Mouse (Mus musculus) frontal cortex, adult 2 months (tissue): ENCODE results near the gene Asb2. TPM values are rescaled to one million over a fixed set of nuclear protein-coding genes. Genes with fewer than 3 reads are reported as not detected.

Source experiments
- DNase-seq, 2 experiments: peaks; one replicate each; pipeline ENCODE4 v3.0.0; 2022; ENCODE audit warnings: low spot score in 1 of 2; ENCODE audit errors: extremely low spot score in 1 of 2
- polyA plus RNA-seq: library from polyadenylated mRNA; depleted of rRNA; stranded (reverse); fragments of >200 nt; gene quantifications from 2 replicates; pipeline ENCODE4 v1.2.3, GENCODE M21; 2012; rRNA removed

Asb2 gene
- polyA plus RNA-seq, 1 experiment, result 7.6 TPM

- peak; percentile 31 to 61 for DNase-seq
Observed at GRCm38 (mm10) chr12:103276422-103276821, 79.4 kb downstream of the Asb2 start.

GRCm38 (mm10) chr12:103273732-103274131 lies 82.1 kb downstream of the Asb2 start:
- DNase-seq, result no peak

GRCm38 (mm10) chr12:103273051-103273450 lies 82.8 kb downstream of the Asb2 start:
- DNase-seq, result peak in 1 of 2 experiments; percentile 28

GRCm38 (mm10) chr12:103272176-103272575 lies 83.6 kb downstream of the Asb2 start:
- peak in 1 of 2 experiments; percentile 46 for DNase-seq

Other genes with a start within 250 kb of the Asb2 start
- gene Prima1, start 113.9 kb downstream of the Asb2 start, polyA plus RNA-seq, result 7.2 and 7.8 TPM in 2 replicates
- gene Fam181a, start 45.0 kb downstream of the Asb2 start, polyA plus RNA-seq, result 4.6 and 7.1 TPM in 2 replicates
- 23.6 and 24.4 TPM in 2 replicates for gene Otub2, start 32.7 kb upstream of the Asb2 start, polyA plus RNA-seq
- 1.00 and 1.6 TPM in 2 replicates for gene 9330161L09Rik, start 51.8 kb upstream of the Asb2 start, polyA plus RNA-seq
- 136 and 141 TPM in 2 replicates for gene Ddx24, start 69.8 kb upstream of the Asb2 start, polyA plus RNA-seq
- 117 and 120 TPM in 2 replicates for gene Ifi27, start 78.2 kb upstream of the Asb2 start, polyA plus RNA-seq
- gene Ifi27l2a, start 87.7 kb upstream of the Asb2 start, polyA plus RNA-seq, result 14.3 and 15.4 TPM in 2 replicates
- gene Ifi27l2b, start 101.2 kb upstream of the Asb2 start, polyA plus RNA-seq, result not detected in 2 replicates
- 20.8 and 23.5 TPM in 2 replicates for gene Ppp4r4, start 176.3 kb upstream of the Asb2 start, polyA plus RNA-seq